Mouse (Mus musculus) ZHBTc4 (cell line): ENCODE results near the gene Noto.

Experiments used
- DNase-seq: peaks from one replicate; pipeline ENCODE4 v3.0.0-alpha.2; 2011; ENCODE audit warnings: low read depth, low spot score

Gene Noto

DNA sequence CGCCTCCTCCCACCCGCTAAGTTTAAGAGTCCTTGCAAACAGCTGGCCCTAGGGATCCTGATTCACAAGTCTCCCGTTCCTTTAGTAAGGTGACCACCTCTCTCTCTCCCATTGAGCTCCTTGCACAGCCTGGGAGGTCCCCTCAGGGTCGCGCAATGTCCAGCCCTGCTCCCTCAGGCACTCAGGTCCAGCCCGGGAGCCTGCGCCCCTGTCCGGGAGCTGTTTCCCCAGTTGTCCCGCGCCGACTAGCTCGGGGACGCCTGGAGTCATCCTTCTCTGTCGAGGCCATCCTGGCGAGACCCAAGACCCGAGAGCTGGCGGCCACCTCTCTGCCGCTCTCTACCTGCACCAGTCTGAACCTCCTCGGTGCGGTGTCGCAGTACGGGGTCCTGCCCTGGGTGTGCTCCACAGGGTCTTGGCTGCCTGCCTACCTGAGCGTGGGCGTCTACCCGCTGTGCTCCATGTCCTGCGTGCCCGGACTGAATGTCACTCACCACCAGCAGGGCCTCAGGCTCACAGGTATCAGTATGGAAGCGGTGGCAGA, at the start of gene Noto:
TSS of gene Noto (plus strand) at position 51 of the 544 bp plus-strand sequence.
- DNase-seq: no peak

- DNase-seq: peak; percentile 58
These were observed 49.5 kb upstream of the Noto start, which contains the start of gene Rab11fip5 for GRCm38 (mm10) chr6:85373951-85374733. TSS of gene Rab11fip5 (minus strand) at chr6:85374634.

DNA sequence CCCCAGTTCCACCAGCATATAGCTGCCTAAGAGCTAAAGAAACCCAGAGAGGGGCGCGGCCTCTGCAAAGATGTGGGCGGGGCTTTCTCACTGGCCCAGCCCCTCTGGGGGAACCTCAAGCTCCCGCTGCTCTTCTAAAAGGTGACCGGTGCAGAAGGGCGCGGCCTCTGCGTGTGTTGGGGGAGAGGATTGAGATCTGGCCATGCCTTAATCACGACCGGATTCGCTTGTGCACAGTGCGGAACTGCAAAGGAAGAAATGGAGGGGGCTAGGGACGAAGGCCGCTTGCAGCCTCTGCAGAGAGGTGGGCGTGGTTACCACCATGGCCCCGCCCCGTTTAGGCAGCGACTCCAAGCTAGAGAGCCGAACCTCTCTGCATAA, 49.0 kb upstream of the Noto start:
- DNase-seq: peak; percentile 99

GRCm38 (mm10) chr6:85377066-85377734, 46.5 kb upstream of the Noto start:
- peak; percentile 93 for DNase-seq

GRCm38 (mm10) chr6:85377876-85378275, 45.8 kb upstream of the Noto start:
- peak; percentile 30 for DNase-seq

DNA sequence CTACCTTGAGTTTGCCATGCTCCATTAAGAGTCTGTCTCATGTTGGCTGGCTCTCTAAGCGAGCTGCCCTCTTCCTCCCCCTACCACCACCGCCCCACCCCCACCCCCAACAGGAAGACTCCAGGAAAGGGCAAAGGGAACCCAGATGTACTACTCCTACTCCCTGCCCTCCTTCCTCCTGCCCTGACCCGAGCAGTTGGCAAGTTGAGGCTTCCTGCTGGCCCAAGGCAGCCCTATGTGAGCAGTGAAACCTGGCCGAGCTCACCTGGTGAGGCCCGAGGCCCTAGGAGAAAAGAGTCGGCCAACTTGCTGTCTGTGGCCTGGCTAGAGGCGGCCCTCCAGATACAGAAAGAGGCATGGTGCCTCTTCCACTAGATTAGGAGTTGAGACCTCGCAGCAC, 45.1 kb upstream of the Noto start:
- no peak for DNase-seq

DNA sequence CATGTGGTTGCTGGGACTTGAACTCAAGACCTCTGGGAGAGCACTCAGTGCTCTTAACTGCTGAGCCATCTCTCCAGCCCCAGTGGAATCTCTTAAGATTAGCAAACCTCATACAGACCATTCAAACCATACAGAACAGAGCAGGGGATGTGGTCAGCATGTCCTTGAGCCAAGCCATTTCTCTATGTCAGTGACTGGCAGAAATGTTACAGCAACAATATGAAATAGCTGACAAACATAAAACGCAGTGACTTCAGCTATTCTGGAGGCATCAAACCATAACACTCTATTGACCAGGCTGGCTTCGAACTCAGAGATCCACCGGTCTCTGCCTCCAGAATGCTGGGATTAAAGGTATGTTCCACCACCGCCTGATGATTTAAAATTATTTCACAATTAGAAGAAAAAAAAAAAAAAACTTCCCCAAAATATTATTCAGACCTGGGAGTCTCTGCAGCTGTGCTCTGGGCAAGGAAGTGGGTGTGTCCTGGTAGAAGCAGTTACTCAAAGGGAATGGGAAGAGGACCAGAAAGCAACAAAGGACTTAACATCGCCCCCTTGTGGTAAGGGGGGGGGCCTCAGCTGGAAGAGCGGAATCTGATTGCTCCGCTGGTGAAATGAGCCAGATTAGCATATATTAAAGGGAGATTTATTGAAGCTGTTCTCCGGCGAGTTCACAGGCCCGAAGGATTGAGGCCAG, 43.3 kb upstream of the Noto start:
- peak; percentile 93 for DNase-seq

DNA sequence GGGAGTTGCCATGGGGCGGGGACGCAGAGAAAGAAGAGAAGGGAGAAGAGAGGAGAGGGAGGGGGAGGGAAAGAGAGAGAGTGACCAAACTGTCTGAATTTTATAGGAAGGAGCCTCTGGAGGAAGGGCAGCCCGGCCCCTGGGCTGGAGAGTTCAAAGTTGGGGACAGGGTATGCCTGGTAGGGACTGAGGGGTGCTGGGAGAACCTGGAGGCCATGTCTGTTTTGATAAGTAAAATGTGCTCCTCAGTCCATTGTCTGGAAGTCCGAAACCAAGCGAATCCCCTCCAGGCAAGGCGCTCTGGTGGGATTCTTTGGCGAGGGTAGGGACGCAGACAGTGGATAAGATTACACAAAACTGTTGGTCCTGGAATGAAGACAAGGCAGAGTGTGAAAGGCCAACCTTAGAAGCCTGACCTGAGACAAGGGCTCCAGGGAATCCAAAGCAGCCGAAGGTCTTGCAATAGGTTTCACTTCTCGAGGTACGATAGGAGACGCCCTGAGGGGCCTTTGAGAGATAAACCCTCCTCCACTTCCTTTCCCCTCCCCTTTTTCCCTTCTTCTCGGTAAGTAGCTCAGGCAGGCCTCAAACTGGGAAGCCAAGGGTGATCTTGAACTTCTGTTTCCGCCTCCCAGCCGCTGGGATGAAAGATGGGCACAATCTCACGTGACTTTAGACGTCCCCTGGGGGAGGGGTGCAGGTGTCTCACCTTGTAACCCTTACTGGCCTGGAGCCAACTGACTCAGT, 42.6 kb upstream of the Noto start:
- DNase-seq: peak; percentile 82

- no peak for DNase-seq
These were observed 42.1 kb upstream of the Noto start for GRCm38 (mm10) chr6:85381648-85382020.

DNA sequence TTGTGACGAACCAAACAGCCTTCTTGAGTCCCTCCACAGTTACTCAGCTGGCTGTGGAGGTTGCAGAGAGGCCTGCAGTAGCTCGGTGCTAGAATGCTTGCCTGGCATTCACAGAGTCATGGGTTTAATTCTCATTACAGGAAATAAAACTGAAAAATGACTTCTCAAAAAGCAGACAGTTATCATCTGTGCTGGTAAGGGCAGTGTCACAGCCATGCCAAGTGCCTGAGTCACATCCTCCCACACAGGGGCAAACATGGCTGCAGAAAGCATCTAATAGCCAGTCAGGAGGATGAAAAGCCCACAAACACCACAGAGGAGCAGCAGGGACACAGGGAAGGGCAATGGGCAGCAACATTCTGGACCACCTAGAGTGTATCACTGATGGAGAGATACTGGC, 40.9 kb upstream of the Noto start:
- no peak for DNase-seq

- DNase-seq: no peak
These were observed 35.1 kb upstream of the Noto start for GRCm38 (mm10) chr6:85388608-85389007.

DNA sequence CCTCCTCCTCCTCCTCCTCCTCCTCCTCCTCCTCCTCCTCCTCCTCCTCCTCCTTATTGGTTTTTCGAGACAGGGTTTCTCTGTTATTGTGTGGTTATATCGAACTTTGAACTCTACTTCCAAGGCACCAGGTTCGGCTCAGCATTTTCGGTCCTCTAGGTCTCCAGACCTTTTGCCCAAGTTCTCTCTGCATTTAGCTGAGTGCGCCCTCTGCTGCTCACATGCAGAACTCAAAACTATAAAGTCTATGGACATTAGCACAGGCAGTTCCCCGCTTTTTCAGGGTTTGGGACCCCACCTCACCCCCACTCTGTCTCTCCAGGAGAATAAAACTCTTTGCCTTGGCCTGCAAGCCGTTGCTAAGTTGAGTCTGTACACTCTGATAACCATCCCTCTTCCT, 31.9 kb upstream of the Noto start:
- DNase-seq: peak; percentile 84

- peak; percentile 65 for DNase-seq
These were observed 28.3 kb upstream of the Noto start for GRCm38 (mm10) chr6:85395360-85395759.

GRCm38 (mm10) chr6:85397165-85397564, 26.5 kb upstream of the Noto start:
- peak; percentile 77 for DNase-seq

GRCm38 (mm10) chr6:85399715-85400114, 24.0 kb upstream of the Noto start:
- no peak for DNase-seq

GRCm38 (mm10) chr6:85402613-85403012, 21.1 kb upstream of the Noto start:
- DNase-seq: peak; percentile 54

GRCm38 (mm10) chr6:85403039-85403438, 20.6 kb upstream of the Noto start:
- DNase-seq: no peak

GRCm38 (mm10) chr6:85409003-85409402, 14.7 kb upstream of the Noto start:
- DNase-seq: peak; percentile 41

- peak; percentile 94 for DNase-seq
These were observed 12.9 kb upstream of the Noto start for GRCm38 (mm10) chr6:85410771-85411273.

DNA sequence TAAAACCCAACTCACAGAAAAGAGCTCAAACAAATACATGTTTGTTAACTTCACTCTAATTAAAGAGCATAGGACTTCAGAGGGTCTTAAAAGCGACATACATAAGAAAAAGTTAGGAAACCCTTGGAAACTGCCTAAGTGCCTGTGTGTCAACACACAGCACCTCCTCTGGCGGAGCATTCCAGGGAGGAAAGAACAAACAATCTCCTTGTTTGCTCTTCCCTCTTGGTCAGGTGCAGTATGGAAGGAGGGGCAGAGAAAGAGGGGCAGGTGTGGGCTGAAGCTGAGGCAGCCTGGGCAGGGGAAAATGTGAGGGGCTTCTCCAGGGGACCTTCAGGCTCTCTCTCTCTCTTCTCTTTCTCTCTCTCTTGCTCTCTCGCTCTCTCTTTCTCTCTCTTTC, 7.9 kb upstream of the Noto start:
- DNase-seq: no peak

DNA sequence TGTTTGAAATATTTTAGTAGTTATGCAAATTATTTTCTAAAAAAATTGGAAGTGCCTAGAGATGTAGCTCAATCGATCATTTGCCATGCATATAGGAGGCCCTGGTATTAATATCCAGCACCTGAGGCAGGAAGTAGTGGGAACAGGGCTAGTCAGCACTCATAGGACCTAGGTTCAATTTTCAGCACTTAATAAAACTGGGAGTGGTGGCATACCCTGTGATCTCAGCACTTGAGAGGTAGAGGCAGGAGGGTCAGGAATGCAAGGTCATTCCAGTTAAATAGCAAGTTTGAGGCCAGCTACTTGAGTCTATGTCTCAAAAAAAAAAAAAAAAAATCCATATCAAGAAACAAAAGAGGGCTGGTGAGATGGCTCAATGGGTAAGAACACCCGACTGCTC, 4.5 kb upstream of the Noto start:
- no peak for DNase-seq
